Mouse (Mus musculus): ENCODE measurements around the gene Asic2. TPM values are rescaled to one million over a fixed set of nuclear protein-coding genes. Genes with fewer than 3 reads are reported as not detected.

The Asic2 gene
- total and polyA plus RNA-seq, 2 experiments from 2014 or later = 19.2 to 57.3 TPM

GRCm38 (mm10) chr11:81588630-81589029 is 379.6 kb downstream of the Asic2 start:
- DNase-seq (ENCODE audit: low spot score) (peak; percentile 78), ATAC-seq (no peak)
- Histone ChIP-seq H3K36me3 (ENCODE audit: insufficient read depth, low read length) (no peaks in the 10 kb centered on the region), H3K9ac (replicated peaks; ENCODE audit: low read length) (no peak overlapping the region), H3K4me1 (ENCODE audit: insufficient read depth, low read length) (0 out of 2 replicates have a peak, but pooled peaks cover 3% of the 10 kb centered on the region), H3K27ac (0 out of 2 replicates have a peak overlapping the region, but pooled peaks have one; percentile 46), H3K9me3 (ENCODE audit: low read length) (no peaks in the 10 kb centered on the region), H3K4me2 (ENCODE audit: low read depth, low read length) (no peak overlapping the region), H3K27me3 (ENCODE audit: insufficient read depth, low read length) (no peaks in the 10 kb centered on the region), H3K4me3 (ENCODE audit: low read length) (no peak overlapping the region)
- WGBS = 10% methylated on average over 10 of the region's 10 CpGs
- peak; percentile 86 for TF ChIP-seq CTCF (IDR thresholded peaks at IDR 0.05; ENCODE audit: low read depth)

GRCm38 (mm10) chr11:81587942-81588341 is 380.3 kb downstream of the Asic2 start:
- no peak for TF ChIP-seq CTCF (IDR thresholded peaks at IDR 0.05; ENCODE audit: low read depth)
- H3K9ac ChIP-seq (replicated peaks; ENCODE audit: low read length) = no peak overlapping the region
- H3K4me2 ChIP-seq (ENCODE audit: low read depth, low read length) = peak overlapping the region; percentile 41
- DNase-seq (ENCODE audit: low spot score) (peak; percentile 81), ATAC-seq (no peak)
- H3K4me1 ChIP-seq (ENCODE audit: insufficient read depth, low read length) = 0 out of 2 replicates have a peak, but pooled peaks cover 4% of the 10 kb centered on the region
- WGBS = 30% methylated on average over 17 of the region's 17 CpGs
- no peaks in the 10 kb centered on the region for H3K36me3 ChIP-seq (ENCODE audit: insufficient read depth, low read length)
- H3K27ac ChIP-seq = peak overlapping the region; percentile 46; the same call in 1 of the 2 replicates
- H3K9me3 ChIP-seq (ENCODE audit: low read length) = no peaks in the 10 kb centered on the region
- H3K27me3 ChIP-seq (ENCODE audit: insufficient read depth, low read length) = no peaks in the 10 kb centered on the region
- 0 out of 2 replicates have a peak overlapping the region, but pooled peaks have one; percentile 6 for H3K4me3 ChIP-seq (ENCODE audit: low read length)

- DNase-seq (ENCODE audit: low spot score) (no peak), ATAC-seq (no peak)
- no peaks in the 10 kb centered on the region for H3K36me3 ChIP-seq (ENCODE audit: insufficient read depth, low read length)
- 82% methylated on average over 9 of the region's 9 CpGs for WGBS
- no peaks in the 10 kb centered on the region for H3K27me3 ChIP-seq (ENCODE audit: insufficient read depth, low read length)
- H3K4me2 ChIP-seq (ENCODE audit: low read depth, low read length) = no peak overlapping the region
- H3K9ac ChIP-seq (replicated peaks; ENCODE audit: low read length) = no peak overlapping the region
- TF ChIP-seq CTCF (IDR thresholded peaks at IDR 0.05; ENCODE audit: low read depth) = no peak
- no peaks in the 10 kb centered on the region for H3K9me3 ChIP-seq (ENCODE audit: low read length)
- no peak overlapping the region for H3K27ac ChIP-seq
- H3K4me3 ChIP-seq (ENCODE audit: low read length) = no peak overlapping the region
- H3K4me1 ChIP-seq (ENCODE audit: insufficient read depth, low read length) = 0 out of 2 replicates have a peak, but pooled peaks cover 4% of the 10 kb centered on the region
Observed at GRCm38 (mm10) chr11:81587114-81587513, 381.1 kb downstream of the Asic2 start.

- H3K9ac ChIP-seq (replicated peaks; ENCODE audit: low read length) = no peak overlapping the region
- no peaks in the 10 kb centered on the region for H3K36me3 ChIP-seq (ENCODE audit: insufficient read depth, low read length)
- 0 out of 2 replicates have a peak, but pooled peaks cover 4% of the 10 kb centered on the region for H3K4me1 ChIP-seq (ENCODE audit: insufficient read depth, low read length)
- no peak overlapping the region for H3K4me2 ChIP-seq (ENCODE audit: low read depth, low read length)
- ATAC-seq (no peak), DNase-seq (ENCODE audit: low spot score) (no peak)
- H3K4me3 ChIP-seq (ENCODE audit: low read length) = no peak overlapping the region
- H3K27me3 ChIP-seq (ENCODE audit: insufficient read depth, low read length) = no peaks in the 10 kb centered on the region
- no peak for TF ChIP-seq CTCF (IDR thresholded peaks at IDR 0.05; ENCODE audit: low read depth)
- H3K27ac ChIP-seq = no peak overlapping the region
- no peaks in the 10 kb centered on the region for H3K9me3 ChIP-seq (ENCODE audit: low read length)
- WGBS = 92% methylated on average over 9 of the region's 9 CpGs
Observed at GRCm38 (mm10) chr11:81584506-81584905, 383.8 kb downstream of the Asic2 start.

GRCm38 (mm10) chr11:81583195-81583594 is 385.1 kb downstream of the Asic2 start:
- Histone ChIP-seq H3K27me3 (ENCODE audit: insufficient read depth, low read length) (no peaks in the 10 kb centered on the region), H3K27ac (no peak overlapping the region)

GRCm38 (mm10) chr11:81582161-81582560 is 386.1 kb downstream of the Asic2 start:
- Histone ChIP-seq H3K36me3 (ENCODE audit: insufficient read depth, low read length) (no peaks in the 10 kb centered on the region), H3K9ac (replicated peaks; ENCODE audit: low read length) (no peak overlapping the region), H3K27ac (no peak overlapping the region), H3K4me2 (ENCODE audit: low read depth, low read length) (no peak overlapping the region), H3K27me3 (ENCODE audit: insufficient read depth, low read length) (no peaks in the 10 kb centered on the region), H3K4me3 (ENCODE audit: low read length) (no peak overlapping the region), H3K9me3 (ENCODE audit: low read length) (no peaks in the 10 kb centered on the region), H3K4me1 (ENCODE audit: insufficient read depth, low read length) (0 out of 2 replicates have a peak, but pooled peaks cover 4% of the 10 kb centered on the region)
- no peak for TF ChIP-seq CTCF (IDR thresholded peaks at IDR 0.05; ENCODE audit: low read depth)
- ATAC-seq = no peak
- no peak for DNase-seq (ENCODE audit: low spot score)
- 43% methylated on average over 5 of the region's 5 CpGs for WGBS

More at GRCm38 (mm10) chr11:81583195-81583594, 385.1 kb downstream of the Asic2 start:
- TF ChIP-seq CTCF (IDR thresholded peaks at IDR 0.05; ENCODE audit: low read depth) = peak; percentile 46
- 0 out of 2 replicates have a peak, but pooled peaks cover 4% of the 10 kb centered on the region for H3K4me1 ChIP-seq (ENCODE audit: insufficient read depth, low read length)
- no peak overlapping the region for H3K4me2 ChIP-seq (ENCODE audit: low read depth, low read length)
- WGBS = 53% methylated on average over 7 of the region's 7 CpGs
- no peak for ATAC-seq
- DNase-seq (ENCODE audit: low spot score) = peak; percentile 61
- H3K36me3 ChIP-seq (ENCODE audit: insufficient read depth, low read length) = no peaks in the 10 kb centered on the region
- H3K9ac ChIP-seq (replicated peaks; ENCODE audit: low read length) = no peak overlapping the region
- no peak overlapping the region for H3K4me3 ChIP-seq (ENCODE audit: low read length)
- H3K9me3 ChIP-seq (ENCODE audit: low read length) = no peaks in the 10 kb centered on the region

GRCm38 (mm10) chr11:81579753-81580152 is 388.5 kb downstream of the Asic2 start:
- no peak overlapping the region for H3K27ac ChIP-seq
- H3K9me3 ChIP-seq (ENCODE audit: low read length) = no peaks in the 10 kb centered on the region
- 26% methylated on average over 6 of the region's 6 CpGs for WGBS
- H3K4me1 ChIP-seq (ENCODE audit: insufficient read depth, low read length) = 0 out of 2 replicates have a peak, but pooled peaks cover 4% of the 10 kb centered on the region
- H3K4me3 ChIP-seq (ENCODE audit: low read length) = no peak overlapping the region
- H3K27me3 ChIP-seq (ENCODE audit: insufficient read depth, low read length) = no peaks in the 10 kb centered on the region
- H3K4me2 ChIP-seq (ENCODE audit: low read depth, low read length) = no peak overlapping the region
- no peaks in the 10 kb centered on the region for H3K36me3 ChIP-seq (ENCODE audit: insufficient read depth, low read length)
- no peak overlapping the region for H3K9ac ChIP-seq (replicated peaks; ENCODE audit: low read length)
- DNase-seq (ENCODE audit: low spot score) (no peak), ATAC-seq (no peak)
- TF ChIP-seq CTCF (IDR thresholded peaks at IDR 0.05; ENCODE audit: low read depth) = no peak

Data from hindbrain, postnatal 0 days (tissue).